Mouse (Mus musculus) liver, adult 2 months (tissue): ENCODE measurements at regions not wholly inside any gene's neighbourhood (a gene's known extent, or its start where the extent isn't known, plus 50 kb on each side); places are given as distances from the start of the nearest gene placed in this dataset.

Source experiments
- CTCF ChIP-seq: fragments of 200-500 bp; IDR thresholded peaks from 2 replicates; pipeline ENCODE4 v1.5.1; 2011; ENCODE audit warnings: low read depth, low read length, control low read depth
- POLR2A ChIP-seq: fragments of 200-500 bp; IDR thresholded peaks from 2 replicates; pipeline ENCODE4 v1.6.1; 2011; ENCODE audit warnings: low read length, control low read depth; ENCODE audit not compliant: insufficient read depth; ENCODE audit errors: extremely low read depth

DNA sequence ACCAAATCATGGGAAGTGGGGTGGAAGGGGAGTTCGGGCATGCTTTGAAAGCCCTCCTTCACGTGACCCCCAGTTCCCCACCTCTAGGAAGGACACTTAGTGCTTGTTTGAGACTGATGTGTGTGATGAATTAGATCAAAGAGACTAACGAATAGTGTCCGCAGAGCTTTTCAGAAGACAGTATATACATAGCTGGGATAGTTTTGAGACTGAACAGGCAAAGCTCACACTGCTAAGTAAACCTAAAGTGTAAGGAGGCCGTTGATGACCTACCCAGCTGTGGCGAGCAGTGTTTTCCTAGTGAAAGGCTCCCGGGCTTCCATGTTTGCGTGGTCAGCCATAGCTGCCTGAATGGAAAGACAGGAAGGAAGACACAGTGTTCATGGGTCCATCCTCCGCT is 288.3 kb upstream of the Zfp507 start:
- no peak for TF ChIP-seq CTCF
- no peak for TF ChIP-seq POLR2A
